Mouse (Mus musculus) cerebellum, adult 2 months (tissue): ENCODE data around the gene Rasa3.

Experiments
- CTCF ChIP-seq: fragments of 200-500 bp; IDR thresholded peaks from 2 replicates; pipeline ENCODE4 v1.5.1; 2011; ENCODE audit warnings: low read depth, mild to moderate bottlenecking, control low read depth, low read length, moderate library complexity, borderline replicate concordance; ENCODE audit not compliant: insufficient read depth
- POLR2A ChIP-seq: fragments of 200-500 bp; IDR thresholded peaks from 2 replicates; pipeline ENCODE4 v1.6.1; 2011; ENCODE audit warnings: low read length, control low read depth, borderline replicate concordance; ENCODE audit not compliant: insufficient read depth

DNA sequence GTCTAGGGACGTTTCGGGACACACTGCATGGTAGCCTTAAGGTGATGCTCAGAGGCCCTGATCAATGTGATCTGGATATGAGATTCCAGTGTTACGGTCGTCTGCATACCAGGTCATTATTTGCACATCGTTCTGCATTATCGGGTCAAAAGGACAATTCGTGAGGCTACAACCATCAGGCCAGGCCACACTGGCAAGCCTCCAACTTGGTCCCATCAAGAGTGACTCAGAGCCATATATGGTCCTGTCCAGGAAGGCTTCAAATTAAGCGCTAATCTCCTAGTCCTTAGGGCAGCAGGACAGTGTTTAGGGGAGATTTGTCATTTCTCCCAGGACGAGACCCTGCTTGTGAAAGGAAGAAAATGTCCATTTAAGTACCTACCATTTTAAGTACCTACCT is 63.3 kb downstream of the Rasa3 start:
- TF ChIP-seq POLR2A (no peak), CTCF (no peak)
